Mouse (Mus musculus): Measurements from ENCODE around the gene Acadm.
A peak's percentile ranks its signal among the peaks of the same experiment; 100 is the strongest.

The Acadm gene

GRCm38 (mm10) chr3:153941613-153942012 is 2.8 kb downstream of the Acadm start:
- DNase-seq (ENCODE audit: low spot score), result no peak

GRCm38 (mm10) chr3:153940486-153940885 is 3.9 kb downstream of the Acadm start:
- no peak for DNase-seq (ENCODE audit: low spot score)

GRCm38 (mm10) chr3:153940021-153940420 is 4.4 kb downstream of the Acadm start:
- no peak for DNase-seq (ENCODE audit: low spot score)

DNA sequence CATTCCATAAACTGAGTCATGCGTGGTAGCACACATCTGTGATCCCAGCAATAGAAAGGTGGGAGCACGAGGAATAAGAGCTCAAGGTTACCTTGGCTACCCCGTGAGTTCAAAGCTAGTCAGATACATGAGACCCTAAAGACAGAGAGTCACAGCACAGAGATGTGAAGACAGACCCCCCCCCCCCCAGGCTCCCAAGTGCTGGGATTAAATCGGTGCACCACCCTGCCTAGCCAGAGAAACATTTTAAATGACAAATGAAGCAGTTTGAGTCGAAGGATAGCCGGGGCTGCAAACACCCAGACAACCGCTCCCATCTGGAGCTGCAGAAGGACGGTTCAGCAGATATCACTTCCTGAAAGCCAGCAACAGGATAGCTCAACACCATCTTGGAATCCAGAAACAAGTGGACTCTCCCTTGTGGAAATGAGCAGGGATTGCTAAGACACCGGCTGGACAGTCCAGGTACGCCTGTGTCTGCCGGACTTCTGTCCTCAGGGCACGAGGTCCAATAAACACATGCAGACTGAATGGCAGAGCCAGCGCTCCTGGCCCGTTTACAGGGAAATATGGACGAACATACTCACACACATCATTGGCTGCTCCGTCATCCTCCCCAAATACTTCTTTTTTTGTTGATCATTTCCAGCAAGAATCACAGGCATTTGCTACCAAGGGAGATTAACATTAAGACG is 7.2 kb downstream of the Acadm start:
- no peak for DNase-seq (ENCODE audit: low spot score)

- DNase-seq (ENCODE audit: low spot score), result no peak
These were observed 8.6 kb downstream of the Acadm start for GRCm38 (mm10) chr3:153935878-153936277.

- no peak for DNase-seq (ENCODE audit: low spot score)
These were observed 12.0 kb downstream of the Acadm start for GRCm38 (mm10) chr3:153932461-153932860.

GRCm38 (mm10) chr3:153929526-153929925 is 14.9 kb downstream of the Acadm start:
- no peak for DNase-seq (ENCODE audit: low spot score)

GRCm38 (mm10) chr3:153926333-153926732 is 18.1 kb downstream of the Acadm start:
- DNase-seq (ENCODE audit: low spot score), result no peak

DNA sequence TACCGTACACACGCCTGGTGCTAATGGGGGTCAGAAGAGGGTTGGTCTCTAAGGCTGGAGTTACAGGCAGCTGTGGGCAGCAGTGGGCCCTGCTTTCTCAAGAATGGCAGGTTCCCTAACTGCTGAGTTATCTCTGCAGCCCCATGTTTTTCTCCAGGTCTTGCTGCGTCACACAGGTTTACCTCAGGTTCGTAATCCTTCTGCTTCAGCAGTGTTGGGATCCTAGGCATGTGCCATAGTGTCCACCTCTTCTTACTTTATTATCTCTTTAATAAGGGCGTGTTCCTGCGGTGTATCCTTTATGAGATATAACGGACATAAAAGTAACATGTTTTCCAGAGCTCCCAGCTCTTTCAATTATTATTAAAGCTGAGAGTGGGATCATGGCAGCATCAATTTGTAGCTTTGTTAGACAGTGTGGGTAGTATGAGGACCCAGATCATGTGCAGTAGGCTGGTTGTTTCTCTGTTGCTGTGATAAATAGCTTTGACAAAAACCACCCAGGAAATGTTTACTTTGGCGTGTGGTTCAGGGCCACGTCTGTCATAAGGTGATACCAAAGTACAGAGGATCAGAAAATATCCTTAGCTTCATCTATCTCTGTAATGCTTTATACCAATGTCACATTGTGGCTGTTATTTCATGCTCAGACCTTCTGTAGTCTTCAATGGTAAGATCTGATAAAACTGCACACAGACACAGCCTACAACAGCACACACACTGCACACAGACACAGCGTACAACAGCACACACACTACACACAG is 23.1 kb downstream of the Acadm start:
- DNase-seq (ENCODE audit: low spot score), result no peak

- no peak for DNase-seq (ENCODE audit: low spot score)
These were observed 27.2 kb downstream of the Acadm start for GRCm38 (mm10) chr3:153917200-153917599.

GRCm38 (mm10) chr3:153913510-153914243 is 30.8 kb downstream of the Acadm start:
- no peak for DNase-seq (ENCODE audit: low spot score)

DNA sequence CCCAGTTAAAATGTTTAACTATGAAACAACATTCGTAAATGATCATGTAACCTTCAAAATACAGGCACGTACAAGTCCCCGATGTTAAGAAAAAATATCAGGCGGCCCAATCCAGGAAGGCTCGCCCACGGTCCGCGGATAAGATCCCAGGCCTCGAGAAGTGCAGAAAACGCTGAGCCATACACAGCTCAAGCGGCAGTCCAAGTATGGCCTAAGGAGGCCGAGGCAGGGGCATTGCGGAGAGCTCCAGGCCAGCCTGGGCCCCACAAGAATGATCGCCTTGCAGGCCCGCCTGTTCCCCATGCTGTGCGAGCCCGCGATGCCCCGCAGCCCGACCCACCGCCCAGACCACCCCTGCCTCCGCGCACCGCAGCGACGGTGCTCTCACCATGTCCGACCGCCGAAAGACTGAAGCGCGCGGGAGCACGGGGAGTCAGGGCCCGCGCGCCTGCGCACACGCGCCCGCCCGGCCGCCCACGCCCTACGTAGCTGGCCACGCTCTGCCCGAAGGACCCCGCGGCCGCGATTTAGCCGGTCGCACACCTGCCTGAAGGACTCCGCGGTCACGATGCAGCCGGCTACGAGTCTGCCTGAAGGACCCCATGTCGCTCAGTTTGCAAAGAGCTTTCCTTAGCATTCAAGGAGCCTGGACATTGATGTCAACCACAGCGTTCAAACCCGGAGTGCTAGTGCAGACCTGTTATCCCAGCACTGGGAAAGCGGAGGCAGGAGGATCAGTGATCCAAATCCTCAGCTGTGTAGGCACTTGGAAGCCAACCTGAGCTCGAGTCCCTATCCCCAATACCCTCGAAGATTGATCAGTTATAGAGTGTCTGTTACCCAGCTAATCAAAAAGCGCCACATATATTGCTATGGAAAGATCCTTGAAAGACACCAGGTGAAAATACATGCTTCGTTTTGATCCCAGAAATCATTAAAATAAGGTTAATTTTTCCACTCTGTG is 31.6 kb downstream of the Acadm start, which contains the start of gene Rabggtb:
Gene Rabggtb (minus strand): TSS at position 464 of the 964 bp plus-strand sequence.
- peak; percentile 98 for DNase-seq (ENCODE audit: low spot score)

DNA sequence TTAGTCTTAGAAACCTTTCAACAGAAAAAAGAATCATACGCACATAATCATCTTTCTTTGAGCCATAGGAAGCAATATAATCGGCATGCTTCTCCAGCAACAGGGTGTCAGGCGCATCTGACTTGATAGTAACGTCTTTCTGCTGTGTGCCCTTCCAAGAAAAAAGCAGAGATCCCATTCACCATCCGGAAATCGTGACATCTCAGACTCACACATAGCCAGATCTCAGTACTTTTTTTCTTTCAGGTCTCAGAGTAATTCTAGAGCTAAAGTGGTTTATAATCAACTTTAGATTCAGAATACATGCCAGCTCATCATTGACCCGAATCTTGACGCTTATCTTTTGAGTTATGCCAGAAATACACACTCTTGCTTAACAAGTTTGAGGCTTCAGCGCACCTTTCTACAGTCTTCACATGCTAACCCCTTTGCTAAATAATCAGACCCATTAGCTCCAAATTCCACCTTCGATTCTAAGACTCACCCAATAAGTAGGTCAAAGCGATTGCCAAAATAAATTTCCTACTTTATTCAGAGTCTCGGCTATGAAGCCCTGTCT is 32.5 kb downstream of the Acadm start:
- no peak for DNase-seq (ENCODE audit: low spot score)

DNA sequence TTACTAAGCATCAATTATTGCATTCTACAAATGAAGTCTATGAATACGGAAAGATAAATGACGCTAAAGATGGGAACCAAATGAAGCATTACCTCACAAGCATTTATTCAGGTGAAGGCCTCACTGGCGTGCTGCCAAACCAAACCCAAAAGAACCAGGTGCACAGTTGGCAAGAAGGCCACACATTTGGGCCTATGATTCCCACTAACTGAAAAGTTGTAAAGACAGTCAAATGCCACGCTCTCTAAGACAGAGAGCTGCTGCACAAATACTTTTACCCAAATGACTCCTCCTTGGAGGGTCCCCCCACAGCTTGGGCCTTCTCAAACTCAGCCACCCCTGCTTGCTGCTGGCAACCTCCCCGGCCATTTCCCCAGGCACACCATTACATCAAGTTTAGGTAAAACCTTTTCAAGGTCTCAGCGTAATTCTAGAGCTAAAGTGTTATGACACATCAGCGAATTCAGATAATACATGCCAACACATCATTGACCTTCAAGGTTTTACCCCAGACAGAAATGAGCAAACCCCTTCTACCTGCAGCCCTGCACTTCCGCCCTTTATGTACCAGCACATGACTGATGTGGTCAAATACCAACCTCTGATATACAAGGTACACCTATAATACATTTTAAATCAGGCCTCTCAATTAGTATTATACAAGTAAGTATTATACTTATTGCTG is 33.1 kb downstream of the Acadm start:
- no peak for DNase-seq (ENCODE audit: low spot score)

DNA sequence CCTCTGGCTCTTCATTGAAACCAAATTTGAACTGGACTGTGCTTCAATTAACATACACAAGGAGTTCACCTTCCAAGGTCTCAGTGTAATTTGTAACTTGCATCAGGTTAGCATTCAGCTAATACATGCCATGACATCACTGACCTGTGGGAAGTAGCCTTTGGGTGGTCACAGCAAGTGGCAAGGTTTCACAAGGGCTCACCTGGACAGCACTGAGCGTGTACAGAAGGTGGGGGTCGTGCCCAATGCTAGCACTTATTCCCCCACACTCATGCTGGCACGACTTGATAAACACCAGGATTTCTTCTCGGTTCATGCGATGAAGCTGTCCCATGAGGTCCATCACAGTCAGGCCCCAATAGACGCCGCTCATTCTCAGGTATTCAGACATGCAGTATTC is 33.9 kb downstream of the Acadm start:
- DNase-seq (ENCODE audit: low spot score), result no peak

DNA sequence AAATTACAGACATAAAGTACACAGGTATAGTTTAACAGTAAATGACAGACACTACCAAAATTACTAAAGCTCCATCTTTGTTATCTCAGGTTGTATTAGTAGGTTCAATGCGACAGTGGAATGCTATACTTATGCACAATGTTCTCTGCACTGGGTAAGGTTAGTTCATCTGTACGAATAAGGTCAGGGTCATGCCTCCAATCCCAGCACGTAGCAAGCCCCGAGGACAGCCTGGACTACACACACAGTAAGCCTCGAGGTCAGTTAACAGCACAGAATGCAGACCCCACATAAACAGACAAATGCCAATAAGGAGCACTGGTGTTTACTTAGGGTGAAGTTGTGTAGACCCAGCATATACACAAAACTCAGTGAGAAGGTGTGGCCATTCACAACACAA is 35.5 kb downstream of the Acadm start:
- DNase-seq (ENCODE audit: low spot score), result no peak

DNA sequence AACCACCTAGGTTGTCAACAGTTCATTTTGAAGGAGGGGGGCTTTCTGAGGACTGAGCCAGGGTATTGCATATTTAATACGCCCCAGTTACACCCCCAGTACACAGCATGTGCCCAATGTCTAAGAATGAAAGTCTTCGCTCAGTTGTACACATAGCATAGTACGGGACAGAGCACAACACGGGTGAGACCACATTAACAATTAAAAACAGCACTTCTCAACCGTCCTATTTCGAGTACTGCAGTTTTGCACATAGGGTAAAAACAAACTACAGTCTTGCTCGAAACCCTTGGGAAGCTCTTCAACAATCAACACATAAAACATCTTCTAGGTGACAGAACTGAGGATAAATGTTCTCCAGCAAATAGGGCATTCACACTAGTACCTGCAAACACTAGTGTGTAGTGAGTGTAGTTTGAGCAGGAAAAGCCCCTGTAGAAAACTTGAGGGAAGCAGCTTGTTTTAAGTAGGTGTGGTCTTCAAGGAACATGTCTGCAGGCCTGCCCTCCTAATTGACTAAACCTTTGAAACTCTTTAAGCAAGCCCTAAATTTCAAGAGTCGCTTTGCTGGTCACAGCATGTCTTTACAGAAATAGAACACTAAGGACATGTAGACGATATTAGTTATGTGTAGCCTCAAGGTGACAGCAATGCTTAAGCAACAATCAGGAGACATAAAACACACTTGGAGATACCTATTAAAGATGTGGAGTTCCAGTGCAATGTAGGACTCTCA is 38.1 kb downstream of the Acadm start, which contains the start of gene Msh4:
Gene Msh4 (minus strand): TSS at position 3 of the 736 bp plus-strand sequence.
- DNase-seq (ENCODE audit: low spot score), result no peak

DNA sequence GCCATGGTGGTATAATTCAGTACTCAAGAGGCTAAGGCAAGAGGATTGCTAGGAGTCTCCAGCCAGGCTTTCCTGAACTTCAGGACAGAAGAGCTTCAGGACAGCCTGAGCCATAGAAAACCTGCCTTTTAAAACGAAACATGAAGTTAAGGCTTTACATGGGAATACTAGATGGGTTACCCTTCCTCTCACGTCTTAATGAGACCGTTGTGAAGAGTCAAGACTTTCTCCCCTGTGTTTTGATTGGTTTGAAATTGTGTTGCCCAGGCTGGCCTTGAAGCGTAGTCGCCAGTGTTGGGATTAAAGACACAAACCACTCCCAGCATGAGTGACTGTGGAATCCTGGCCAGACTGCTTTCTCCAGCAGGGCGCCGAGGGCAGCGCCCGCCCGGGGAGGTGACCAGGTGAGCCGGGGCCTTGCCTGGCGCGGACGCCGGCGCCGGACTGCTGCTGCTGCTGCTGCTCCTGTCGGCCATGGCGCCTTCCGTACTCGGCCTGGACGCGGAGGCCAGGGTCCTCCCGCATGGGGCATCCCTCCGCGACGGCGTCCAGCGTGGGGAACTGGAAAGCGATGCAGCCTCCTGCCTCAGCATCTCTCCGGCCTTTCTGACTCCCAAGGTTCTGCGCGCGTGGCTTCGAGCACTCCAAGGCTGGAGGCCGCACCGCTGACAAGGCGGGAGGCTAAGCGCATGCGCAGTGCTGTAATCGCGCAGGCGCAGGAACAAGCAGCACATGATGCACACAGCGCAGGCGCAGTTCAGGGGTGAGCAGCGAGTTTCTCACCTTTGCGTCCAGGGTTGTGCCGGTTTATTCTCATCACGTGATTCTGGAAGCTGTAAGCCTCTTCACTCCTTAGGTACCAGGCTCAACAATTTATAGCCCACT is 38.9 kb downstream of the Acadm start:
- no peak for DNase-seq (ENCODE audit: low spot score)

GRCm38 (mm10) chr3:153904586-153904985 is 39.8 kb downstream of the Acadm start:
- peak; percentile 66 for DNase-seq (ENCODE audit: low spot score)
